In genomic region chr3:109005777-109006176, GRCm38 (mm10) we compare ENCODE assay signal across 24 mouse cellular contexts. TPM values are rescaled to one million over a fixed set of nuclear protein-coding genes. Genes with fewer than 3 reads are reported as not detected.
A peak's percentile ranks its signal among the peaks of the same experiment; 100 is the strongest.
DNase-seq lines count a peak whose midpoint lies in the region; ATAC-seq and TF ChIP-seq lines count a peak whose summit lies in the region.
"Had no signal": no experiment of that assay in that cellular context is flagged by ENCODE, and none has a peak within 500 bp of the region (broad histone marks: within the 10 kb centered on the region; RNA-seq: fewer than 3 reads in every experiment).

No protein-coding gene starts in this region.

- H3K9me3 ChIP-seq in liver, postnatal 0 days (ENCODE audit: low read length) = no peaks in the 10 kb centered on the region
- H3K9me3 ChIP-seq: forebrain, embryonic 10.5 days; forebrain, embryonic 13.5 days; hindbrain, embryonic 12.5 days; intestine, embryonic 15.5 days had no signal

- no peak for TF ChIP-seq CTCF in liver, postnatal 0 days (IDR thresholded peaks at IDR 0.05; ENCODE audit: low read depth)

- no peak overlapping the region for H3K4me3 ChIP-seq in liver, postnatal 0 days (ENCODE audit: low read depth, low read length)
- H3K4me3 ChIP-seq: forebrain, embryonic 10.5 days; forebrain, embryonic 13.5 days; hindbrain, embryonic 12.5 days; intestine, embryonic 15.5 days had no signal

- H3K27me3 ChIP-seq in liver, postnatal 0 days (ENCODE audit: insufficient read depth, low read length) = no peaks in the 10 kb centered on the region
- H3K27me3 ChIP-seq: forebrain, embryonic 13.5 days; hindbrain, embryonic 12.5 days; intestine, embryonic 15.5 days had no signal

- no peaks in the 10 kb centered on the region for H3K4me1 ChIP-seq in liver, postnatal 0 days (ENCODE audit: insufficient read depth)
- H3K4me1 ChIP-seq: forebrain, embryonic 10.5 days; forebrain, embryonic 13.5 days; intestine, embryonic 15.5 days had no signal

- WGBS in liver, postnatal 0 days (ENCODE audit: insufficient replicate concordance) = 74% methylated on average over 5 of the region's 5 CpGs

- TF ChIP-seq EP300 in liver, postnatal 0 days (IDR thresholded peaks at IDR 0.05; ENCODE audit: low read depth) = no peak

- DNase-seq in 3134 (ENCODE audit: extremely low read depth, insufficient read length, low spot score) (peak; percentile 13), 3T3-L1 (ENCODE audit: low read depth, low spot score) (peak; percentile 23)
- peak; percentile 9 for DNase-seq in Muller cell, postnatal 12 days (ENCODE audit: inconsistent ontology term)
- peak; percentile 57 for DNase-seq in yolk sac, embryonic 10.5 days (ENCODE audit: low spot score)
- no peak for DNase-seq in liver, postnatal 0 days
- DNase-seq: adrenal gland, adult 2 months; adrenal gland, postnatal 14 days; B cell, adult 2 months; cerebellum, adult 11 months; cerebellum, adult 2 months; cerebellum, postnatal 10 days; cerebellum, postnatal 36 days; embryo, embryonic 11 days; gastrocnemius, postnatal 14 days; kidney, adult 11 months had no signal

- H3K9ac ChIP-seq in liver, postnatal 0 days (replicated peaks) = no peak overlapping the region
- H3K9ac ChIP-seq: forebrain, embryonic 13.5 days; hindbrain, embryonic 12.5 days; intestine, embryonic 15.5 days had no signal

- no peak overlapping the region for H3K27ac ChIP-seq in liver, postnatal 0 days (ENCODE audit: low read depth)
- H3K27ac ChIP-seq: forebrain, embryonic 10.5 days; forebrain, embryonic 13.5 days; hindbrain, embryonic 12.5 days; intestine, embryonic 15.5 days had no signal

- H3K36me3 ChIP-seq in liver, postnatal 0 days (replicated peaks; ENCODE audit: insufficient read depth, low read length) = no peaks in the 10 kb centered on the region
- H3K36me3 ChIP-seq: intestine, embryonic 15.5 days had no signal

- ATAC-seq in liver, postnatal 0 days = no peak
- ATAC-seq in megakaryocyte, adult 5-6 weeks (ENCODE audit: poor library complexity, severe bottlenecking) = no peak
- ATAC-seq: CD4-positive, CD25-positive, alpha-beta regulatory T cell, adult 4 months; forebrain, embryonic 13.5 days; forebrain, embryonic 16.5 days; hindbrain, embryonic 16.5 days; intestine, embryonic 15.5 days had no signal

- H3K4me2 ChIP-seq in liver, postnatal 0 days (ENCODE audit: low read depth, low read length) = no peak overlapping the region
- H3K4me2 ChIP-seq: forebrain, embryonic 13.5 days; heart, embryonic 11.5 days; hindbrain, embryonic 12.5 days; intestine, embryonic 15.5 days had no signal

RNA-seq across cellular contexts. Expression of gene Fam102b, which starts 21.6 kb away (rescaled TPM):
- polyA plus RNA-seq in liver, postnatal 0 days (2015; fragmentation: Nextera tagmentation; extraction: Ambion mirVana) = 1.9 and 2.2 TPM in 2 replicates
- 30.7 and 33.5 TPM in 2 replicates for total RNA-seq in megakaryocyte, adult 5-6 weeks (2015)
- total RNA-seq in megakaryocyte, adult 5-6 weeks (2017) = 41.3 and 42.0 TPM in 2 replicates
